Mouse (Mus musculus) macrophage (primary cell): ENCODE measurements around the gene Capns1. TPM values are rescaled to one million over a fixed set of nuclear protein-coding genes. Genes with fewer than 3 reads are reported as not detected.
"Not testable (repeated sequence)": the region's sequence is repeated elsewhere in the genome, so short reads cannot be mapped to it uniquely, and the experiment has no call there.

Experiments used
- H3K27ac ChIP-seq: fragments of 350-480 bp; formaldehyde crosslinking; 2 replicates; pipeline ENCODE4 v1.9.0; 2021
- H3K36me3 ChIP-seq: fragments of 350-480 bp; formaldehyde crosslinking; 2 replicates; pipeline ENCODE4 v1.9.0; 2021; ENCODE audit errors: inconsistent target
- H3K4me3 ChIP-seq: fragments of 350-480 bp; formaldehyde crosslinking; 2 replicates; pipeline ENCODE4 v1.9.0; 2021; ENCODE audit errors: inconsistent target
- H3K79me2 ChIP-seq: fragments of 350-480 bp; formaldehyde crosslinking; 2 replicates; pipeline ENCODE4 v1.9.0; 2021; ENCODE audit errors: inconsistent target
- WGBS: methylation state at CpG from one replicate; pipeline ENCODE4 v1.1.7; 2026; ENCODE audit warnings: inconsistent platforms; ENCODE audit not compliant: missing documents; 5-methylcytosine and 5-hydroxymethylcytosine counted together
- polyA plus RNA-seq: library from polyadenylated mRNA; stranded (reverse); fragments of 250-400 nt; gene quantifications from 3 replicates; pipeline ENCODE4 v1.2.4, GENCODE M21; 2018; ENCODE audit warnings: inconsistent platforms
- total RNA-seq, 78 experiments: library from RNA; depleted of rRNA; stranded (reverse); fragments of 250-400 nt; gene quantifications; 1 replicate in 9 of 78; 2 replicates in 24 of 78; 3 replicates in 43 of 78; 4 replicates in 2 of 78; pipeline ENCODE4 v1.2.4; 2018; ENCODE audit warnings: inconsistent platforms in 56 of 78

Capns1 gene
- total RNA-seq (2018; cell fraction: chromatin; rRNA removed) = 100 to 1,000 TPM in 25 of 26 experiments, 10 to 100 TPM in 1; 99.7 to 322 (median 185) TPM
- total RNA-seq (2018; cell fraction: cytosol; rRNA removed) = 100 to 1,000 TPM; 349 to 440 (median 399) TPM
- 100 to 1,000 TPM in 25 of 26 experiments, 10 to 100 TPM in 1; 83.3 to 219 (median 154) TPM for total RNA-seq (2018; cell fraction: nucleus; rRNA removed)
- polyA plus RNA-seq = 404 to 602 TPM (median 510 TPM) in 3 replicates

DNA sequence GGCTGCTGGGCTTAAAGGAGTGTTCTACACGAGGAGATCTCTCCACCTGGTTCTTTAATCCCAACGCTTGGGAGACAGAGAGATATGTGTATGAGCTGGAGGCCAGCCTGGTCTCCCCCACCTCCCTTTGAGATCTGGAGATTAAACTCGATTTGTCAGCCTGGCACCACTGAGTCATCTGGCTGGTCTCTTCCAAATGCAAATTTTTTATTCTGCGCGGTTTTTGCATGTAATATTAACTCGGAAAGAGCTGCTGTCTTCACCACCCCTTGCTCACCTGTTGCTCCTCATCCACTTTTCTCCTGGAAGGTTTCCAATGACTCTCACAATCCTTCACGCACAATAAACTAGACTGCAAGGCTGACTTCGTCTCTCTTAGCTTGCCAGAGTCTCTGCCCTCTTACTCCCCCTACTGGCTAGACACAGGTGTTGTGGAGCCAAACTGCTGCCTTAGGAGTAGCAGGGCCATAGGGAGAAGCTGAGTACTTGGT lies at the start of gene Capns1:
Gene Capns1 (minus strand): TSS at position 331 of the 491 bp plus-strand sequence.
- 13% methylated on average over 8 of the region's 8 CpGs for WGBS
- Histone ChIP-seq H3K79me2 (peaks cover 11% of the 10 kb centered on the region), H3K27ac (no peak within 1 kb of the TSS), H3K36me3 (no peaks in the 10 kb centered on the region), H3K4me3 (no peak within 1 kb of the TSS)

GRCm38 (mm10) chr7:30237374-30237773 lies 38.8 kb upstream of the Capns1 start:
- H3K79me2 ChIP-seq, H3K4me3 ChIP-seq, H3K27ac ChIP-seq: not testable (repeated sequence)
- peaks cover 26% of the 10 kb centered on the region; the same call in 1 of the 2 replicates for H3K36me3 ChIP-seq
- 85% methylated on average over 3 of the region's 3 CpGs for WGBS

DNA sequence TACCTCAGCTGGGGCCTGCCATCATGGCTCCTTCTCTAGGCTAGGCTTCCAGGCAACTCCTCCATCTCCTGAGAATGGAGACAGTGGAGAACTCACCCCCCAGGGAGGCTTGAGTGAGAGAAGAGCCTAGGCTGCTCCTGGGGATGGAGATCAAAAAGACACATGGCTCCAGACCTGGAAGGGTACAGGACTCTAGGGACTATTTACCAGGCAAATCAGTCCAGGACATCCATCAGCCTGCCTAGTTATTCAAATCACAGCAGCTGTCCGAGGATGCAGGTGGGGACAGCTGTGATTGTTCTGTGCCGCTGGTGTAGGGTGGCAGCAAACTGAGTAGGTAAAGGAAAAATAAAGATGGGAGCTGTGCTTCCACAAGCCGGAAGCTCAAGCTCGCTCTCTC lies 37.0 kb upstream of the Capns1 start, which contains the start of gene Ovol3:
Gene Ovol3 (minus strand): TSS at position 101 of the 400 bp plus-strand sequence.
- no peak within 1 kb of the TSS for H3K4me3 ChIP-seq
- peaks cover 9% of the 10 kb centered on the region; the same call in 1 of the 2 replicates for H3K36me3 ChIP-seq
- peaks cover 8% of the 10 kb centered on the region for H3K79me2 ChIP-seq
- WGBS = 91% methylated on average over 4 of the region's 4 CpGs
- no peak within 1 kb of the TSS for H3K27ac ChIP-seq

DNA sequence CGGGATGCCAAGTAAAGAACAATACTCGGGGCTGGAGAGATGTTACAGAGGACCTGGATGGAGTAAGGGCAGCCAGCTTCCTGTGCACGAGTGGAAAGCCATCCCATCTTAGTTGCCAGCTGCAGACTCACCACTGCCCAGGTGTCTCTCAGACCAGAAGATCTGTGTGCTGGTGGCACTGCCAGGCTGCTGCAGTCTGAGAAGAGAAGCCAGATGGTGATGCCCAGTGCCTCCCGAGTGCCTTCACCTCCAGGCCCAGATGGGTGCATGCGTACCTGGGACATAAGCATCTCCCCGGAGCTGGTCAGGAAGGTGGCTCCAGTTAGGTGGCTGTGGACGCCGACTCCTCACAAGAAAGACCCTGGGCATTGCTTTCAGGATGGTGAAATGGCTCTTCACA lies 36.5 kb upstream of the Capns1 start:
- H3K36me3 ChIP-seq = peaks cover 4% of the 10 kb centered on the region; the same call in 1 of the 2 replicates
- no peak overlapping the region for H3K27ac ChIP-seq
- H3K79me2 ChIP-seq = peaks cover 14% of the 10 kb centered on the region
- WGBS = 91% methylated on average over 8 of the region's 8 CpGs
- no peak overlapping the region for H3K4me3 ChIP-seq

DNA sequence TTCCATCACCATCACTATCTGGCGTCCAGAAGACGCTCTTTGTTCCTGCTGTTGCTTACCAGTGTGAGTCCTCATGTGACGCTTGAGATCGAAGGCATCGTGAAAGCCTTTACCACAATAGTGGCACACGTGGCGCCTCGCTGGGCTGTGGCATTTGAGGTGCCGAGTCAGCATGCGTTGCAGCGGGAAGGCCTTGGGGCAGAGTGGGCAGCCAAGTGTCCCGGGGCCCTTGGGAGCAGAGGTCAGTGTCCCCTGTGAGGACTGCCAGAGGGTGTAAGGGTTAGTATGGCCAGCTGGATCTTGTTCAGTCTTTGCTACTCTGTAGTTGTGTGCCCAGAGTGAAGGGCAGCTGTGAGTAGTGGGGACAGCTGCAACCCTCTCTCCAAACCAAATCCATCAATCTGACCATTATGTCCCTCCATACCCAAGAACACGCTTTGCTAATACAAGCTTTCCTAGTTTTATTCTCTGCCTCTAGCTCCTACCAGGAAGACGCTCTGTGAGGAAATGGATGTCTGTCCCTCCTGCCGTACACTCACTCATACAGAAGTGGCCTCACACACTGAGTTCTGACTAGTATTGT lies 35.8 kb upstream of the Capns1 start:
- WGBS = 93% methylated on average over 15 of the region's 15 CpGs
- Histone ChIP-seq H3K4me3 (no peak overlapping the region), H3K79me2 (peaks cover 17% of the 10 kb centered on the region), H3K36me3 (no peaks in the 10 kb centered on the region), H3K27ac (no peak overlapping the region)

DNA sequence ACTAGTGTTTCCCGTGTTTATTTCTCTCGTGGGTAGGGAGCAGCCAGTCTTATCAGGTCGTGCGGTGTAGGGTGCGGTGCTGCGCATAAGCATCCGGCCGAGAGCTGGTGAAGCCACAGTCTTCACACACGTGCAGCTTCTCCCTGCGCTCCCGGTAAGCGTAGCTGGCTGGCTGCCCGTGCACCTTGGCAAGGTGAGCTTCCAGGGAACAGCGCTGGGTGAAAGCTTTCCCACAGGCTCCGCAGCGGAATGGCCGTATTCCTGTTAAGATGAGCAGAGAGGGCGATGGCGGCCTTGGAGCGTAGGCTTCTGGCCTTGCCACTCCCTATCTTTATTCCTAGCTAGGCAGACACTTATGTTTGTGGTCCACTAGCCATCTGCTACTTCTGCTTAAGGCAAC lies 34.8 kb upstream of the Capns1 start:
- no peak overlapping the region for H3K4me3 ChIP-seq
- no peaks in the 10 kb centered on the region for H3K36me3 ChIP-seq
- H3K27ac ChIP-seq = no peak overlapping the region
- 94% methylated on average over 16 of the region's 20 CpGs for WGBS
- H3K79me2 ChIP-seq = peaks cover 17% of the 10 kb centered on the region

DNA sequence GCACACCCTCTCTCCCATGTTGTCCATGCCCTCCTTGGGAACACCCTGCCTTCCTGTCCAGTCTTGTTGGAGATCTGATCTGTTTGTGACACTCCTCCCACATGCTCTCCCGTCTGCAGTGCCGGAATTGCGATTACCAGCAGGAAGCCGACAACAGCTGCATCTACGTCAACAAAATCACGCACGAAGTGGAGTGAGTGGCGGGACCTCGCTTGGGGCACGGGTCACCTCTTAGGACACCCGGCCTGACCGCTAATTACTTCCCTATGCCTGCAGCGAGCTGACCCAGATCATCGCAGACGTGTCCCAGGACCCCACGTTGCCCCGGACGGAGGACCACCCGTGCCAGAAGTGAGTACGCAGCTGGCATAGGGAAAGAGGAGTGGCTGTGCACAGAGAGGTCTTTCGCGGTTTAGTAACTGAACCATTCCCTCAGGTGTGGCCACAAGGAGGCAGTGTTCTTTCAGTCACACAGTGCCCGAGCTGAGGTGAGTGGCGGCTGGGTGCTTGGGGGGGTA lies 34.1 kb upstream of the Capns1 start:
- Histone ChIP-seq H3K79me2 (peaks cover 17% of the 10 kb centered on the region), H3K27ac (peak overlapping the region; percentile 84), H3K4me3 (peak overlapping the region; percentile 97), H3K36me3 (peaks cover 3% of the 10 kb centered on the region; the same call in 1 of the 2 replicates)
- WGBS = 9% methylated on average over 24 of the region's 24 CpGs

DNA sequence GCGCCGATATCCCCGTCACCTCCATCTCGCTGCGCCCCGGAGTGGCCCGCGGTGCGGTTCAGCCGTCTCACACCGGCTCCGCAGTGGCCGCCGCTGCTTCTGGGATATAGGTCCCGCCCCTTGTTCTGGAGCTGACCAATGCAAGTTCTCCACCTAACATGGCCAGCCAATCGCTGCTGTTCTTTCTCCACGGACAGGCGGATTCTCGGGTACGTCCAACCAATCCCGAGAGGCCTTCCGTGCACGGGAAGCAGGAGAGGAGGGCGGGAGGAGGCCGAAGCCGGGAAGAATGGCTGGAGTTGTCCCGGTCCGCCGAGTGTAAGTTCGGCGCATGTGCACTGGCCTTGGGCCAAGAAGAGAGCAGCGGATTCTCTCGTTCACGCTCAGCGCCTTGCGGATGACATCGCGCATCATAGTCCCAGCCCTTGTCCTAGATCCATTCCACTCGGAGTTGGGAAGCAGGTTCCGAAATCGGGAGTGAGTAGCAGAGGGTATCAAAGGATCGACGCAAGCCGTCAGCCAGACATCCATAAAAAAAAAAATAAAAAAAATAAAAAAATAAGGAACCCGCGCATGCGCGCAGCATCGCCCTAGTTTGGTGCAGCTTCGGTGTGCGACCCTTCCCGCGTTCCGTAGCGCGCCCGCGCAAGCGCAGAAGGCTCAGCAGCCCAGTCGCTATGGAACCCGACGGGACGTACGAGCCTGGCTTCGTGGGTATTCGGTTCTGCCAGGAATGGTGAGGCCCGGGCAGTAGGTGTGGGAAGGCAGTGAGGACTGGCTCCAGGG lies 33.3 kb upstream of the Capns1 start, which contains the start of the genes Polr2i and Tbcb:
Gene Polr2i (plus strand): TSS at position 280 of the 786 bp plus-strand sequence.
Gene Tbcb (minus strand): TSS at position 604 of the 786 bp plus-strand sequence.
- peaks cover 11% of the 10 kb centered on the region for H3K36me3 ChIP-seq
- peak within 1 kb of the TSS; percentile 97 for H3K4me3 ChIP-seq
- 1% methylated on average over 67 of the region's 67 CpGs for WGBS

GRCm38 (mm10) chr7:30231328-30231668 lies 32.7 kb upstream of the Capns1 start:
- peaks cover 17% of the 10 kb centered on the region for H3K79me2 ChIP-seq
- H3K4me3 ChIP-seq = peak overlapping the region; percentile 97
- WGBS = 0% methylated on average over 16 of the region's 16 CpGs
- peak overlapping the region; percentile 24 for H3K27ac ChIP-seq
- peaks cover 17% of the 10 kb centered on the region for H3K36me3 ChIP-seq

More for the DNA sequence above, 33.3 kb upstream of the Capns1 start, which contains the start of the genes Polr2i and Tbcb:
- Histone ChIP-seq H3K27ac (peak within 1 kb of the TSS; percentile 84), H3K79me2 (peaks cover 17% of the 10 kb centered on the region)

DNA sequence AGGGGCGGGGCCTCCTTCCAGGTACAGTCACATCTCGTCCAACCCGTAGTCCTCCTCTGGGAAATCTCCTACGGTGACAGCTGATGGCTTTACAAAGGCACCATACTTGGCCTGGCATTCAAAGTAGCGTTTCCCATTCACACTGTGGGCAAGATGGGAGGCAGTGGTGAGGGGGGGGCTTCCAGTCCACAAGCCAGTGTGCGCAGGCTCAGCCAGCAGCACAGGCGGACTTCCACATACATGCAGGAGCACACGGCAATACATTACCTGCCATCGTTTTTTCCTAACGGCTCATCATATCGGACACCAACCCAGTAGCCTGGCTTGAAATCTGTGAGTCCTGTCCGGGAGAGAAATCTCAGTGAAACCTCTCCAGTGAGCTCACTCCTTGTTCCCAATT lies 25.6 kb upstream of the Capns1 start:
- Histone ChIP-seq H3K79me2 (no peaks in the 10 kb centered on the region), H3K36me3 (peaks cover 50% of the 10 kb centered on the region), H3K4me3 (no peak overlapping the region), H3K27ac (no peak overlapping the region)
- WGBS = 95% methylated on average over 12 of the region's 12 CpGs

GRCm38 (mm10) chr7:30222205-30222604 lies 23.6 kb upstream of the Capns1 start:
- peaks cover 42% of the 10 kb centered on the region for H3K36me3 ChIP-seq
- WGBS = 93% methylated on average over 5 of the region's 5 CpGs
- no peaks in the 10 kb centered on the region for H3K79me2 ChIP-seq
- no peak overlapping the region for H3K4me3 ChIP-seq
- H3K27ac ChIP-seq = no peak overlapping the region

DNA sequence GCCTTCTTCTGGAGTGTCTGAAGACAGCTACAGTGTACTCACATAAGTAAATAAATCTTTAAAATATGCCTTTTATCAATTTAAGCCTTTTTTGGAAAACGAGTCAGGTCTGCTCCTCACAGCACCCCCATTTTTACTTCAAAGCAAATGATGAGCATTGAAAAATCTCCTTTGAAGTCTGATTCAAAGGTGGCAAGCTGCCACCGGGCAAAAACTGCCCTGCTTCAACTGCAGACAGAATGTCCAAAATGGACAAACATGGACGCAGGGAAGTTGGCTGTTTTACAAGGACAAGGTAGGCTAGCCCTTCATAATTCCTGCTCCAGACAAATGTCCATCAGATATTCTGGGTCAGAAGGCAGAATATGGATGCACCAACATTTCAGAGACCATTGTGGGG lies 22.8 kb upstream of the Capns1 start:
- H3K4me3 ChIP-seq = no peak overlapping the region
- no peak overlapping the region for H3K27ac ChIP-seq
- H3K79me2 ChIP-seq = no peaks in the 10 kb centered on the region
- peaks cover 34% of the 10 kb centered on the region for H3K36me3 ChIP-seq
- 96% methylated on average over 3 of the region's 3 CpGs for WGBS

GRCm38 (mm10) chr7:30220008-30220356 lies 21.4 kb upstream of the Capns1 start:
- Histone ChIP-seq H3K79me2 (no peaks in the 10 kb centered on the region), H3K36me3 (peaks cover 22% of the 10 kb centered on the region), H3K27ac (no peak overlapping the region), H3K4me3 (peak overlapping the region; percentile 29; the same call in 1 of the 2 replicates)
- WGBS = 17% methylated on average over 11 of the region's 11 CpGs

GRCm38 (mm10) chr7:30219293-30220007 lies 20.8 kb upstream of the Capns1 start:
- 4% methylated on average over 16 of the region's 16 CpGs for WGBS
- Histone ChIP-seq H3K36me3 (peaks cover 17% of the 10 kb centered on the region), H3K79me2 (no peaks in the 10 kb centered on the region), H3K4me3 (peak overlapping the region; percentile 29), H3K27ac (no peak overlapping the region)
